Mouse (Mus musculus) kidney, postnatal 0 days (tissue): ENCODE measurements around the gene Ap5s1. TPM values are rescaled to one million over a fixed set of nuclear protein-coding genes. Genes with fewer than 3 reads are reported as not detected.
A peak's percentile ranks its signal among the peaks of the same experiment; 100 is the strongest.

Source experiments
- ATAC-seq: fragments of 200-750 bp; cut with Nextera tagmentation; replicated peaks from 2 replicates; pipeline ENCODE4 v1.8.0; 2017; ENCODE audit warnings: low read depth, moderate number of reproducible peaks, moderate TSS enrichment, moderate library complexity; ENCODE audit not compliant: low FRiP score
- DNase-seq: peaks from one replicate; pipeline ENCODE4 v3.0.0-alpha.2; 2016; ENCODE audit warnings: low spot score
- H3K27ac ChIP-seq: fragments of 300-500 bp; sonication (generic); 2 replicates; pipeline ENCODE4 v1.5.1; 2014; ENCODE audit warnings: mild to moderate bottlenecking
- H3K27me3 ChIP-seq: fragments of 300-500 bp; sonication (generic); 2 replicates; pipeline ENCODE4 v1.6.1; 2014; ENCODE audit warnings: low read length, mixed read lengths; ENCODE audit not compliant: insufficient read depth
- H3K36me3 ChIP-seq: fragments of 300-500 bp; sonication (generic); 2 replicates; pipeline ENCODE4 v1.6.1; 2014; ENCODE audit warnings: low read length, mixed read lengths; ENCODE audit not compliant: insufficient read depth
- H3K4me1 ChIP-seq: fragments of 300-500 bp; sonication (generic); replicated peaks from 2 replicates; pipeline ENCODE4 v1.6.1; 2014; ENCODE audit warnings: antibody characterized with exemption, low read length, mixed read lengths; ENCODE audit not compliant: insufficient read depth
- H3K4me2 ChIP-seq: fragments of 300-500 bp; sonication (generic); 2 replicates; pipeline ENCODE4 v1.6.1; 2014; ENCODE audit warnings: mild to moderate bottlenecking, low read length, moderate library complexity, mixed read lengths
- H3K4me3 ChIP-seq: fragments of 300-500 bp; sonication (generic); replicated peaks from 2 replicates; pipeline ENCODE4 v1.5.1; 2014; ENCODE audit warnings: low read depth, low read length
- H3K9ac ChIP-seq: fragments of 300-500 bp; sonication (generic); 2 replicates; pipeline ENCODE4 v1.6.1; 2014; ENCODE audit warnings: low read depth, low read length
- H3K9me3 ChIP-seq: fragments of 300-500 bp; sonication (generic); replicated peaks from 2 replicates; pipeline ENCODE4 v1.6.1; 2016; ENCODE audit warnings: low read length, inconsistent platforms, mixed read lengths
- CTCF ChIP-seq: IDR thresholded peaks from 2 replicates; pipeline ENCODE4 v1.5.1; 2016; ENCODE audit warnings: antibody characterized with exemption, low read depth, mild to moderate bottlenecking, moderate library complexity
- WGBS: fragments of 180-500 bp; shearing (Covaris S2); extraction: QIAGEN DNeasy Blood & Tissue Kit; methylation state at CpG from one replicate; pipeline ENCODE4 v1.1.7; 2014; 5-methylcytosine and 5-hydroxymethylcytosine counted together
- polyA plus RNA-seq: library from polyadenylated mRNA; unstranded; fragments of >200 nt; fragmentation: Nextera tagmentation; extraction: Ambion mirVana; gene quantifications from 2 replicates; pipeline ENCODE4 v1.2.1, GENCODE M21; 2015

The Ap5s1 gene
- polyA plus RNA-seq, 1 experiment from 2014 or later, result 29.9 TPM

- 10% methylated on average over 29 of the region's 29 CpGs for whole genome bisulfite sequencing
- H3K9ac ChIP-seq, result peak within 1 kb of the TSS; percentile 84
- H3K27me3 ChIP-seq, result no peaks in the 10 kb centered on the region
- peak within 1 kb of the TSS; percentile 60 for H3K4me3 ChIP-seq
- DNase-seq, result peak; percentile 98
- peak within 1 kb of the TSS; percentile 93 for H3K27ac ChIP-seq
- H3K9me3 ChIP-seq, result no peaks in the 10 kb centered on the region
- TF ChIP-seq CTCF, result no peak
- H3K36me3 ChIP-seq, result 0 out of 2 replicates have a peak, but pooled peaks cover 4% of the 10 kb centered on the region
- H3K4me2 ChIP-seq, result peak within 1 kb of the TSS; percentile 96
- peak; percentile 99 for ATAC-seq
- H3K4me1 ChIP-seq, result peaks cover 16% of the 10 kb centered on the region
Observed at GRCm38 (mm10) chr2:131233307-131234126, 26.6 kb downstream of the Ap5s1 start, which contains the start of gene Mavs. Mavs (plus strand) TSS chr2:131234063.

DNA sequence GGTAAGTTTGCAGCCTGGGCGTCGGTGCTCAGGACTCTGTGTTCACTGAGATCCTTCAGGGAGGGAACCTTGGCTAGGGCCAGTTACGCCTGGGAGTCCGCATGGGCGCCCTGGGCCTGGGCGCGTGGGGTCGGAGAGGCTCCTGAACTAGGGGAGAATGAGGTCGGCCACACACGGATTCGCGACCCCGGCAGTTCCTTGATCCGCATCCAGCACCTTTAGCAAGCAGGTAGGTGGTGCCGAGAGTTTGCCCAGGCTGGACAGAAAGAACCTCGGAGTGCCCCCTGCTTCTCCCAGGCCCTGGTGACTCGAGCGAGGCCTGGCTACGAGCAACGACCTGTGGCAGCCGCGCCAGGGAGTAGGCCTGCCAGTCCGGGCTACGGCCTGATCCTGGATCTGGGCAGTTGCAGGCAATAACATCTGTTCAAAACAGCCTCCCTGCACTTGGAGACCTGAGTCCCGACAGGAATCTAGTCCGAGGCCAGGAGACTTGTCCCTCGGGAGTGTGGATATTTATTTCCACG is 27.3 kb downstream of the Ap5s1 start:
- peak overlapping the region; percentile 96 for H3K4me2 ChIP-seq
- peaks cover 16% of the 10 kb centered on the region for H3K4me1 ChIP-seq
- no peak for TF ChIP-seq CTCF
- peaks cover 11% of the 10 kb centered on the region; the same call in 1 of the 2 replicates for H3K36me3 ChIP-seq
- peak overlapping the region; percentile 60 for H3K4me3 ChIP-seq
- DNase-seq (peak; percentile 30), ATAC-seq (peak; percentile 48)
- no peaks in the 10 kb centered on the region for H3K27me3 ChIP-seq
- peak overlapping the region; percentile 84 for H3K9ac ChIP-seq
- 5% methylated on average over 28 of the region's 28 CpGs for WGBS
- H3K9me3 ChIP-seq, result no peaks in the 10 kb centered on the region
- peak overlapping the region; percentile 93 for H3K27ac ChIP-seq

DNA sequence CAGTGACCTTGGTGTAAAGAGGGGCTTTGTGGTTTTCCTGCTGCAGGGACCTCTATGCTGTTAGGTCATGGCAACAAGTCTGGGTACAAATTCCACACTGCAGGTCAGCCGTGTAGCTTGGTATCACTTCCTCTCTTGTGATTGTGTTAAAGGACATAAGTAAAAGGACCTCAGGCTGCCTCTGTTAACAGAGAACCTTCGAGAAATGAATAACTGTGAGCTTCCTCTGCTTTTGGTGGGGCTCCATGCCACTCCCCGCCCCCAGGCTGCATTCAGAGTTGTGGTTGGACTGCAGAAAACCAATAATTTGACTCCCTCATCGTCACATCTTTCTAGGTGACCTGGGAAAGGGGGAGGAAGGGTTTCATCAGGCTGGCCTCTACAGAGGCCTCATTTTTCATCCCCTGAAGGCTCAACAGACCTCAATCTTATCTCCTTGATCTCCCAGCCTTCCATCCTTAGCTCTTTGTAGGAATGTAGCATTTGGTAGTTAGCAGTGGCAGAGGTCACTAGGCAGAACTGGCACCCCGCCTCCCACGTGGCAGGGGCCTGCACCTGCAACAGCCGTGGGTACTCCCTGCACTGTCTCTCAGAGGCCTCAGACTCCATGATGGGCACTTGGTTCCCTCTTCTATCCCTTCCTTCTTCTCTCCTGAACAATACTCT is 28.2 kb downstream of the Ap5s1 start:
- no peaks in the 10 kb centered on the region for H3K27me3 ChIP-seq
- H3K4me3 ChIP-seq, result peak overlapping the region; percentile 60
- 30% methylated on average over 7 of the region's 7 CpGs for WGBS
- no peaks in the 10 kb centered on the region for H3K9me3 ChIP-seq
- ATAC-seq (no peak), DNase-seq (peak; percentile 42)
- H3K27ac ChIP-seq, result peak overlapping the region; percentile 93
- TF ChIP-seq CTCF, result no peak
- H3K36me3 ChIP-seq, result peaks cover 17% of the 10 kb centered on the region; the same call in 1 of the 2 replicates
- peak overlapping the region; percentile 96 for H3K4me2 ChIP-seq
- peak overlapping the region; percentile 84 for H3K9ac ChIP-seq
- peaks cover 16% of the 10 kb centered on the region for H3K4me1 ChIP-seq

GRCm38 (mm10) chr2:131242180-131242579 is 35.3 kb downstream of the Ap5s1 start:
- TF ChIP-seq CTCF, result no peak
- Histone ChIP-seq H3K4me1 (no peaks in the 10 kb centered on the region), H3K4me2 (no peak overlapping the region), H3K9ac (no peak overlapping the region), H3K4me3 (no peak overlapping the region), H3K27ac (no peak overlapping the region), H3K36me3 (peaks cover 67% of the 10 kb centered on the region), H3K9me3 (no peaks in the 10 kb centered on the region), H3K27me3 (no peaks in the 10 kb centered on the region)
- ATAC-seq (no peak), DNase-seq (no peak)

DNA sequence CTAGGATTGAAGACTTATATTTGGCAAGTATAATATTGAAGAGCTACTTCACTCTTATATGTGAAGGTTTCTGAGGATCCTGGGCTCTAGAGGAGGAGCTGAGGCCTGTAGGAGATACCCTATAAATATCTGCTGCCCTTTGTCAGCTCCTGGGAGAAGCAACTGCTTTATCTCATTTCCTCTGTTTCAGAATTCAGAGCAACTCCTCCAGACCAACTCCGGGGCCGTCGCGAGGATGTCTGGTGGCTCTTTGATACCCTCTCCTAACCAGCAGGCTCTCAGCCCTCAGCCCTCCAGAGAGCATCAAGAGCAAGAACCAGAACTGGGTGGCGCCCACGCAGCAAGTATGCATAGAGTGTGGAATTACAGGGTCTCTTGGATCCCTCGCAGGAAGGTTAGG is 36.1 kb downstream of the Ap5s1 start:
- 64% methylated on average over 7 of the region's 7 CpGs for WGBS

GRCm38 (mm10) chr2:131253681-131254328 is 46.9 kb downstream of the Ap5s1 start:
- H3K36me3 ChIP-seq, result no peaks in the 10 kb centered on the region
- 0 out of 2 replicates have a peak, but pooled peaks cover 3% of the 10 kb centered on the region for H3K4me1 ChIP-seq
- no peaks in the 10 kb centered on the region for H3K9me3 ChIP-seq
- peak overlapping the region; percentile 36 for H3K4me2 ChIP-seq
- peak; percentile 90 for TF ChIP-seq CTCF
- 12% methylated on average over 7 of the region's 7 CpGs for WGBS
- no peaks in the 10 kb centered on the region for H3K27me3 ChIP-seq
- ATAC-seq (peak; percentile 89), DNase-seq (peak; percentile 95)
- H3K4me3 ChIP-seq, result no peak overlapping the region
- H3K27ac ChIP-seq, result peak overlapping the region; percentile 78
- no peak overlapping the region for H3K9ac ChIP-seq

More for the DNA sequence above, 36.1 kb downstream of the Ap5s1 start:
- H3K4me1 ChIP-seq, result no peaks in the 10 kb centered on the region
- no peak for TF ChIP-seq CTCF
- no peak overlapping the region for H3K9ac ChIP-seq
- no peak for ATAC-seq
- no peaks in the 10 kb centered on the region for H3K27me3 ChIP-seq
- H3K9me3 ChIP-seq, result no peaks in the 10 kb centered on the region
- H3K36me3 ChIP-seq, result peaks cover 71% of the 10 kb centered on the region
- no peak for DNase-seq
- H3K4me2 ChIP-seq, result no peak overlapping the region
- no peak overlapping the region for H3K4me3 ChIP-seq
- H3K27ac ChIP-seq, result no peak overlapping the region
